Mouse (Mus musculus) lung, postnatal 14 days (tissue): Measurements from ENCODE around the gene Kcnj16.

Experiments
- DNase-seq: peaks from one replicate; pipeline ENCODE4 v3.0.0; 2021

The Kcnj16 gene

DNA sequence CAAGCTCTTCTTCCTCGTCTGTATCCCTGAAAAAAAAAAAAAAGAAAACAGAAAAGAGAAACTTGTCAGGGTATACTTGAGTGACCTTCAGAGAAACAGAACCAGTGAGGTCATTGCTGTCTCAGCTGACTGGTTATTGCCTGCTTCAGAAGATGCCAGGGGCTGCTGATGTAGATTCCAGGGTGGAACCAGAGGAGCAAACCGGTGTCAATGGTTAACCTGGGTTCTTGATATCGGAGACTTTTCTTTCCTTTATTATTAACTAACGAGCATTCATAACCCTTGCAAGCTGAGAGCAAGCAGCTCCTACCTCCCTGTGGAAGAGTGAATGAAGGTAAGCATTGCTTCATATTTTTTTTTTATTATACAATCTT is at the start of gene Kcnj16:
TSS of gene Kcnj16 (plus strand) at position 272 of the 374 bp plus-strand sequence.
- no peak for DNase-seq

DNA sequence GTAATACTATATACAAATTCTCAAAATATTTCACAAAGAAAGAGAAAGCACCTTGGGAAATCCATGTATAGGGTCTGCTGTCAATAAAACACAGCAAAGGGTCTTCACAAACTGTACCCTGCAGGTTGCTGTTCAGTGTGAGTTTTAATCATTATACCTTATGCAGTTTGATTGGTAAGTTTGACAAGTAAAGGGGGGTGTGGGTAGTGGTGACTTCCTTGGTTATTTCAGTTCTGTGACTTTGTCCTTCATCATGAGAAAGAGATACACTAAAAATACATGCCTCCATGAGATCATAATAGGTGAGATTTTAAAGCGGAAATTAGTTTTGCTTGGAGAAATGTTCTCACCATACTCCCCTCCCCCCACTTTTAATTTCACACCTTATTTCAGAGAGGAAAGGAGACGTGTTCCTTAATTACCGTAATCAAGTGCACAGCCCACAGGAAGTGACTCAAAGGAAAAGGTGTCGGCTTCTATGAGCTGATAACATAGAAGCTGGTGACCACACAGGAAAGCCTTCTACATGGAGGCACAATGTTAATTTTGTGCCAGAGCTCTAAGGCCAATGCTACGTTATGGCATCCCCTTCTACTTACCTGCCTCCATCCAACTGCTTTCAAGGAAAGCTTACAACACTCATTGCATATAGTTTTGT is 48.9 kb upstream of the Kcnj16 start:
- no peak for DNase-seq

DNA sequence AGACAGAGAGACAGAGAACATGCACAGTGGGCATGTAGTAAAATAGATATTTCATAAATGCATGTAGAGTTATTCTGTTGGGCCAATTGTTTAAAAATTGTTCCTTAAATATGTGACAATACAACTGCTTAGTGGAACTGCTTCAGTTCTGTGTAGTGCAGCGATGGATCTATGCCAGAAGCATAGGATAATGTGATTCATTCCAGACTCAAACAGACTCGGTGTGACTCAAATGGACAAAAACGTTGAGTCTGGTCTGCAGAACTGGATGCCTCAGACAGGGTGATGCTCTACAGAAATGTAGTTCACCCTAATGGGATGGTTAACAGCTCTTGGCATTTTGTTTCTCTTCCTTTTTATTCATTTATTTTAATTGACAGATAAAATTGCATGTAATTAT is 32.1 kb upstream of the Kcnj16 start:
- no peak for DNase-seq

DNA sequence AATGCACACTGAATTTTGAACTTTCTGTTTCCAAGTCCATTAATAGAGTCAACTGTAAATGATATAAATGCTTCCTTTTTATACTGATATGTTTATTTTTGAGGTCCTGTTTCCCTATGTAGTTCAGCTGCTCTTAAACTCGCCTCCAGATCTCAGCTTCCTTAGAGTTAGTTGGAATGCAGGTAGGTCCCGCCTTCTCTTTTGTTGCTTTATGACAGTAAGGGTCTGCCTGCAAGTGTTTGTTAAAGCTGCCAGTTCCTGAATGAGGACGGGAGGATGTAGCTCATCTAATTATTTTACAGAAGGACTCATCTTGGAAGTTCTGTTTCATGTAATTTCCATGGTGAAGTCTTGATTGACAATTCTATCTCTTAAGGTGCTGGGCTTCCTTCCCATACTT is 25.6 kb upstream of the Kcnj16 start:
- no peak for DNase-seq

DNA sequence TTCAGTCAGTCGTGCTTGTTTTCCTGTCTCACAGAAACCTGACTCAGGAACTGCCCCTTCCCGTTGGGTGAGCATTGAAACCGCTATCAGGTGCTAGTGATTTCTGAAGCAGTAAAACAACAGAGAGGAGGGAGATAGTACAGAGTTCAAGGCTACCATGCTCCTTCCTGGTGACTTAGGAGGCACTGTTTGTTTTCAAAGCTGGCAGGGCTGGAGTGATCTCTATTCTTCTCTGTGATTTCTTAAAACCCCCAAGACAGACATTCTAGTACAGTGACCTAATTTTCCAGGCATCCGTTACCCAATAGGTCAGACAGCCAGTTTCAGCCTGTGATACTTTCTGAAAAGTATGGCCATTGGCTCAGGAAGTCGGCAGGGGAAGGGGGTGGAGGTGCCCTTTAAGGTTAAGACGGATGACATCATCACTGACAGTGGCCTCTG is 25.1 kb upstream of the Kcnj16 start:
- DNase-seq: peak; percentile 3

DNA sequence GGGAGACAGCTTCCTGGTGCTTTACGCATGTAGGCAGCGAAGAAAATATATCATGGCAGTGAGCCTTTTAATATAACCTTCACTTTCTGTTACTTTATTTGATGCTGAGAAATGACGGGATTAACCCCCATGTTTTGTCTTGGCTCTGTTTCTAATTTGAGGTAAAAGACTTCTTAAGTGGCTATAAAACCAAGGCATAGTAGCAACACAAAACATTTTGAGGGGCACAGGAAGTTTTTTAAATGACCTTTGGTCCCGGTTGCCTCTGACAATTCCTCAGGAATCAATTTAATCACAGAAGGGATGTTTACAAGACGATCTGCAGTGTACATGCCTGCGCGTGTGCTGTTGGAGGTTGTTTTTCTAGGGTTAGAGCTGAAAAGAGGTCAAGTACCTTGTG is 11.2 kb upstream of the Kcnj16 start:
- DNase-seq: no peak

DNA sequence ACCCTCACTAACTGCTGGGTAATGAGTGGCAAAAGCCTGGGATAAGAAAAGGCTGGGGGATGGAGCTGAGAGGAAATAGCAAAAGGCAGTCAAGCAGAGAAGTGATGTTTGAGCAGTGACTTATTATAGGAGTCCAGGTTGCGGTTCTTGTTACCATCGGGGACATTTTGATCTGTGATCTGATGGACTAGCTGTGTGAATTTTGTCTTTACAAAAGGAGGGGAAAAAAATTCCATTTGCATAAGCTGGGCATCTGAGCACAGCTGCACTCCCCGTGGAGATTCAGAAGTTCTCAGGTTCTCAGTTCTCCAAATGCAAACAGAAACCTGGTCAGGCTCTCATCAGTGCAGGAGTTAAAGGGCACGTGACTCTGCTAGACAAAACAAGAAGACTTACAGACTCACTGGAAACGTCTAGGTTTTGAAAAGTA is 6.2 kb upstream of the Kcnj16 start:
- DNase-seq: no peak

DNA sequence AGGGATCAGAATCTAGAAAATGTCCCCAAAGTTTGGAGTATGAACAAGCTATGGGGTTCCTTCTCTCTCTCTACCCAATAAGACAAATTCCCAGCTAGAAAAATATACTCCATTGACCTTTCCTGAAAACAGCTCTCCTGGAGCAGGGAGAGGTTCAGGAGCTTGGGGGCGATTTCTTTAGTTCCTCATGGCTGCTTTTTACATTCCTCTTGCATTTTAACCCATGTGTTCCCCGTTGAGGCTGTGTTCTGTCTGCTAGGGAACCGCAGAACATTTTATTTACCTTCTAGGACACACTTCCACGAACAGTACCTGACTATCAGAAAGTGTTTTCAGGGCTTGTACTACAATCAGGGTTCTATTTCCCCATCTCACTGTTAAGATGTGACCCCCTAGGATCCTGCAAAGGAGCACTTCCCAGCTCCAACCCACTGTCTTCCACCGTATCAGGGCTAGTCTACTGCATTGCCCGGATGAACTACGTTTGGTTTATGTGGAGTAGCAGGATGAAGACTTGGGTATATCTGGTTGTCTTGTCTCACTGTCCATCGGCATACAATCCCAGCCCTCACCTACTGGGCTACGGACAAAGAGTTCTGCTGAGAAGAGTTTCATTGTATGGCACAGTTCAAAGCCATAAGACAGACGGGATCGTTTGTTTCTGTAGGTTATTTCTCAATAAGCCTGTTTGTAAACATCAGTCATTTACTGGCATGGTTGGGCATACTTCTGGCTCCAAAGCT is 643 bp upstream of the Kcnj16 start:
- DNase-seq: no peak

GRCm38 (mm10) chr11:110968901-110969300 is 1.1 kb downstream of the Kcnj16 start:
- DNase-seq: no peak

DNA sequence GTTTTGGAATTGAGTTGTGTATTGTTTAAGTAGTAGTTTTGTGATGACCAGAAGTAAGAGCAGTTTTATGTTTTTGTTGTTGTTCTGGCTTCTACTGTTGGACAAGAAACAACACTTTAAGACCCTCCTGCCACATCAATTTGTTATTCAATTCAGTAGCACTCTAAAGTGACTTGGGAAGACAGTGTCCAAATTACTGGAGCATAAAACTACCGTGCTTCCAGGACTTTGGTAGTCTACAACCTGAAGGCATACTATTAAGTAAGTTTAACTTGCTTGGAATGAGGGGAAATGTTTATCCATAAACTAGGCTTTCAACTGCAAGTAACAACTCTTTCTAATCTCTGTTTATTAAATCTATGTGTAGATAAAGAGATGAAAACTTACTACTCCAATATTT is 17.7 kb downstream of the Kcnj16 start:
- no peak for DNase-seq

GRCm38 (mm10) chr11:110985949-110986348 is 18.1 kb downstream of the Kcnj16 start:
- DNase-seq: no peak

DNA sequence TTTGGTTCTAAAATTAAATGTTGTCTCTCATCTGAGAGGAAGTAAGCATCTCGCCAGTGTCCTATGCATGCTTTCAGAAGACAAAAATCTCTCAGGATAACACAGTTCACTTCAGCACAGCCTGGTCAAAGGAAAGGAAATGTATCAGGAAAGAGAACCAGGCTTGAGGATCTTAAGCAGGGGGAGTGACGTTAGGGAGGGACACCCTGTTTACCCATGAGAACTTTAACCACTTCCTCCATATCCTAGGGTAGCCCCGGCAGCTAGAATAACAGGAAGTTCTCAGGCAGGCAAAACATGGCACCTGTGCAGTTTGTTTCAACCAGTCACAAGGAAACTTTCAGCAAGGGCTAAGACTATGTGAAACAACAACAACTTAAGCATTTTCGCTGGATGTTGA is 25.8 kb downstream of the Kcnj16 start:
- peak; percentile 25 for DNase-seq

DNA sequence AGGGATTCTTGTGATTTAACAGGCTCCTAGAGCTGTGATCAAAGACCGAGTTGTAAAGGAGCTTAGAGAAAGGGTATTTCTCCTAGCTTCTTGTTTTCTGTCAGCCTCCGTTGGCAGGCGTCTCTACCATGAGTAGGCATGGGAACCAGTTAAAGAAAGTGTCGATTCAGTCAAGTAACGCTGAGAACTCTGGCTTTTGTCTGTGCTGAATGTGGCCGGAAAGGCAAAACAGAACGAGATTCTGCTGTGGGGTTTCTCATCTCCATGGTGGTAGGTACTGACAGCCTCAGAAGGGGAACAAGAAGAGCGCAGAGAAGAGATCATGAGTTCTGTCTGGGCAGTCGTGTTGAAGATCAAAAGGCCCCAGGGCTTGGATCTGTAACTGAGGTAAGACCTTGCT is 29.4 kb downstream of the Kcnj16 start:
- no peak for DNase-seq

- DNase-seq: no peak
Observed at GRCm38 (mm10) chr11:111005103-111005502, 37.3 kb downstream of the Kcnj16 start.

DNA sequence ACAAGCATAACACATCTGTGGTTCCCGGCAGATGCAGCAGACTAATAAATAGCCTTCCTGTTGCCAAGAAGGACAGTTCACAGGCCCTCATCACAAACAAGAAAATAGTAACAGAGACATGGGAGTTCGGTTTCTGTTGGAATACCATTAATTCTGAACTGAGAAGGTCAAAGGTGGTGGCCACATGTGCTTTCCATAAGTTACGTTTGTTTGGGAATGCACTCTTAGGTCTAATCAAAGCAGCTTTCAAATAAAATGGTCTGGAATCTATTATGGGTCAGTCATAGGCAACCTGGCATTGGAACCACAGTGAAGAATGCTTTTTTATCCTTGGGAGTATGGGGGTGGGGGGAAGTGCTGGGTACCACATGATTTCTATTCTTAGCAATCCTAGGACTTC is 41.6 kb downstream of the Kcnj16 start:
- DNase-seq: no peak

- DNase-seq: no peak
Observed at GRCm38 (mm10) chr11:111016206-111016605, 48.4 kb downstream of the Kcnj16 start.

- DNase-seq: no peak
Observed at GRCm38 (mm10) chr11:111020211-111020610, 52.4 kb downstream of the Kcnj16 start.

- DNase-seq: no peak
Observed at GRCm38 (mm10) chr11:111022681-111023281, 54.9 kb downstream of the Kcnj16 start.

- peak; percentile 59 for DNase-seq
Observed at GRCm38 (mm10) chr11:111042175-111042574, 74.3 kb downstream of the Kcnj16 start.

DNA sequence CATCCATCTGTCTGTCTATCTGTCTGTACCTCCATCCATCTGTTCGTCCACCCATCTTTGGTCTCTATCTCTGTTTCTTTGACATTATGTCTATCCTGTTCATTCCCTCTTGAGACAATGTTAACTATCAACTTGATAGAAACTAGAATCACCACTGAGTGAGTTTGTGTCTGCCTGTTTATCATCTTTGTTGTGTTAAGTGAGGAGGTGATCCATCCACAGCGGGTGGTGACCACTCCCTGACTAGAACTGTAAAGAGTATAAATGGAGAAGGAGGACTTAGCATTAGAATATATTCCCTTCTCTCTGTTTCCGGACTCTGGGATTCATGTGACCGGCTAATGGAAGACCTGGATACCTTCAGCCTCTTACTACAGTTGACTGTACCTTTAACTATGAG is 75.5 kb downstream of the Kcnj16 start:
- DNase-seq: no peak

DNA sequence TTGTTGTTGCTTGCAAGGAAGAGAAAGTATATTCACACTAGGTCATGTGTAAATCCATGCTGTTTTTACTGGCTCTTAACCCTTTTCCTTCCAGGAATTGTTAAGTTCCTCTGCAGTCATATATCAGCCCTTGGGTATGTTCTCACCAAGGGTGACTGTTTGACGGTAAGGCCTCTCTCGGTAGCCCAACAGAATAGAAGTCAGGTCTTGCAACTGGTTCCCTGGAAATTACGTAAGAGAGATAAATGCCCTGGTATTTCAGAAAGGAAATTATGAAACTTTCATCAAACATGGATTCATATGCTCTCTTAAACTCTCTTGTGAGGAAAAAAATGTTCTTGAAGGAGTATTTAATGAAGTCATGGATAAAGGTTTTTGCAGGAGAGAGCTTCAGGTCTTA is 86.4 kb downstream of the Kcnj16 start:
- DNase-seq: no peak

DNA sequence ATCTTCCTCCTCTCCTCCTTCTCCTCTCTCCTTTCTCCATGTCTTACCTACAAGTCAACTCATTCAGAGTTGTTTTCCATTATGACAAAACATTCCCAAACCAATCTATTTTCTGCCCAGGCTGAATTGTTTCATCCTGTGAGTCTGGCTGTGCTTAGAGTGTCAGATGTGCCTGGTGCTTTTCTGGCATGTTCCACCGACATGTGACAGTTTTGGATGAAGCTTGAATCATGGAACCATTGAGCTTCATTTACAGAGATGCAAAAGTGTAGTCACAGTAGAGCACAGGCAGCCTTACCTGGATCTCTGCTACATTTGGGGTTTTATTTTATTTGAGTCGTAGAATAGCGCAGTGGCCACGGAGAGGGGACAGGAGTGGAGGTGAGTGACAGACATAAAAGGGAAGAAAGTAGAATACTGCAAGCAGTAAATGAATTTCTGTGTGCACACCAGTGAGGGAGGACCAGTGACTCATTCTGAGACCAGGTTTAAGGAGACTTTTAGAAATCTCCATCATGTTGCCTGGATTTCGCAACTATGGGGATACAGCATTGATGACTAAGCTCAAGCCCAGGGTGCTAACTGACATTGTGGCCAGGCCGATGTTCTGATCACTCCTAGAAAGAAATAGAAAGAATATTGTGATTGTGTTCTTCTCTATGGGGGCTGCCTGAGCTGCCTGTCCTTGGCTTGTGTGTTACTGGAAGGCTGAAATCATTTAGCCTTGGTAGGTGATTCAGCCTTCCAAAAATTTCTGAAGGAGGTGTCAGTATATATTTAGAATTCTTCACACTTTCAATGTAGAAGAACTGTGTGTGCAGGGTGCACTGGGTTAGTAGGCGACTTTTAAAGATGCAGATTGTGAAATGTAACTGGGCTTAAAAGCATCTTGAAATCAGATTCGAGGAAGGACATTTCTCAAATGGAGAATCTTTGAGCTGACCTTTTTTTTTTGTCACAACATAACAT is 87.3 kb downstream of the Kcnj16 start:
- no peak for DNase-seq

- no peak for DNase-seq
Observed at GRCm38 (mm10) chr11:111056030-111056429, 88.2 kb downstream of the Kcnj16 start.
